Mouse (Mus musculus): Measurements from ENCODE around the gene Gm10271. TPM values are rescaled to one million over a fixed set of nuclear protein-coding genes. Genes with fewer than 3 reads are reported as not detected.
A peak's percentile ranks its signal among the peaks of the same experiment; 100 is the strongest.

Gene Gm10271
- polyA plus RNA-seq, 1 experiment from 2014 or later, result not detected

DNA sequence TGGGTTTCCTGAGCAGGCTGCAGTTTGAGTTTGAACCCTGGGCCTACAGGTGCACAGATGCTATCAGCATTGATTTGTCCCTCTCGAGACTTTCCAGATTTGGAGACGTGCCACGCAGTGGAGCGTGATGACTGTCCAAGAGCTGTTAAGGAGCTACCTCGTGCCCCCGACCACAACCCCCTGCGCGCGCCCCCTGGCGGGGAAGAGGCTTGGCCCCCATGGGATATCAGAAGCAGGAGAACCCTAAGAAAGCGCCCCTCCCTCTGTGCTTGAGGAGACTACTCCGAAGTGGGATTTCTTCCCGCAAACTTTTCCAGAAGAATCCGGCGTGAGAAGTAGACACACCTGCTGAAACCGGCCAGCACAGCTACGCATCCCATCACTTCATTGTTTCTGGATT is 9.6 kb downstream of the Gm10271 start:
- Histone ChIP-seq H3K9me3 (ENCODE audit: control insufficient read depth, low read length) (no peaks in the 10 kb centered on the region), H3K4me3 (ENCODE audit: low read length) (no peak overlapping the region), H3K27ac (ENCODE audit: low read length) (no peak overlapping the region), H3K27me3 (replicated peaks; ENCODE audit: control insufficient read depth, insufficient read depth, low read length) (no peaks in the 10 kb centered on the region), H3K36me3 (ENCODE audit: control insufficient read depth, insufficient read depth, low read length) (no peaks in the 10 kb centered on the region), H3K4me2 (ENCODE audit: low read depth, low read length) (no peak overlapping the region), H3K9ac (ENCODE audit: low read depth, low read length) (no peak overlapping the region), H3K4me1 (ENCODE audit: control insufficient read depth, insufficient read depth, low read length) (no peaks in the 10 kb centered on the region)
- 62% methylated on average over 17 of the region's 17 CpGs for WGBS
- ATAC-seq, result no peak

DNA sequence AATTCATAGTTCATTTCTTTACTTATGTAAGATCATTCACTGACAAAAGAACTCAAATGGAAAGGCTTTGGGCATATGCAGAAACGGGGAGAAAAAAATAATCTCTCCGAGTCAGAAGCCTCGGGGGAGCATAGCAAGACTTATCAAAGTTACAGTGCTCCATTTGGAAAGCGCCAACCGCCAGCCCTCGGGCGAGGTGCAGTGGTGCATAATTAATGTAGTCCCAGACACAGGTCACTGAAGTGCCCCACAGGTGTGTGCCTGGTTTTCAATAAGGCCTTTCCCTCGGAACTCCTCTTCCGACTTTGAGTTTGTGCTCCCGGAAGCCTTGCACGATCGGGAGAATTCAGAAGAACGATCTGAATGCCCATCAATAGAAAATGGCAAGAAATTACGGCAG is 10.3 kb downstream of the Gm10271 start:
- no peaks in the 10 kb centered on the region for H3K9me3 ChIP-seq (ENCODE audit: control insufficient read depth, low read length)
- H3K27me3 ChIP-seq (replicated peaks; ENCODE audit: control insufficient read depth, insufficient read depth, low read length), result no peaks in the 10 kb centered on the region
- H3K4me1 ChIP-seq (ENCODE audit: control insufficient read depth, insufficient read depth, low read length), result no peaks in the 10 kb centered on the region
- 84% methylated on average over 14 of the region's 14 CpGs for WGBS
- ATAC-seq, result no peak
- no peak overlapping the region for H3K9ac ChIP-seq (ENCODE audit: low read depth, low read length)
- H3K36me3 ChIP-seq (ENCODE audit: control insufficient read depth, insufficient read depth, low read length), result no peaks in the 10 kb centered on the region
- no peak overlapping the region for H3K4me2 ChIP-seq (ENCODE audit: low read depth, low read length)
- no peak overlapping the region for H3K4me3 ChIP-seq (ENCODE audit: low read length)
- no peak overlapping the region for H3K27ac ChIP-seq (ENCODE audit: low read length)

DNA sequence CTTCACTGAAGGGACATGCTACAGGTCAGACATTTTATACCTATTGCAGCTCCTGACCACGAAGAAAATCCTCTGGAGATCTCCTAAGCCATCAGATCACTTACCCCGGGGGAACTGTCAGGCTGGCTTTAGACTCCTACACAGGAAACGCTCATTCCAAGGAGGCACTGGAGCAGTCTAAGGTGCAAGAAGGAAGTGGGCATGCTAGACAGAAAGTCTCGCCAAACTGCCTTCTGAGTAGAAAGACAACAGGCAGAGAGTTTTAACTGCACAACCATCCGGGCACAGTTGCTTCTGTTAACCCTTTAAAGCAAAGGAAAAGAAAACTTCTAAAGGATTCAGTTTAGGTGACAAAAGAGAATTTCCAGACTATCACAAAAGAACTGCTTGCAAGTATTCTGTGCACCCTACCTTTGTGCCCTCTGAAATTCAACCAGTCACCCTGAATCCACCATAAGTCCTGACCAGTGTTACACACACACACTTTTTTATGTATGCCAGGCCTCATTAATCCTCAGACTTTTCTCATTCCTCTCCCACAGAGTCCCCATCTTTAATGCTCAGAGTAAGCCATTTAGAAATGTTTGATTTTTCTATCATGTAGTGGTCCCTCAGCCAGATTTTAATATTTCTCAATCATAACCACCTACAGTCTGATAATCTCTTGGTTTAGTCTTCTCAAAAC is 14.4 kb downstream of the Gm10271 start:
- Histone ChIP-seq H3K4me1 (ENCODE audit: control insufficient read depth, insufficient read depth, low read length) (no peaks in the 10 kb centered on the region), H3K4me3 (ENCODE audit: low read length) (no peak overlapping the region), H3K36me3 (ENCODE audit: control insufficient read depth, insufficient read depth, low read length) (no peaks in the 10 kb centered on the region), H3K4me2 (ENCODE audit: low read depth, low read length) (no peak overlapping the region), H3K9ac (ENCODE audit: low read depth, low read length) (no peak overlapping the region), H3K9me3 (ENCODE audit: control insufficient read depth, low read length) (peaks cover 4% of the 10 kb centered on the region; the same call in 1 of the 2 replicates), H3K27me3 (replicated peaks; ENCODE audit: control insufficient read depth, insufficient read depth, low read length) (no peaks in the 10 kb centered on the region), H3K27ac (ENCODE audit: low read length) (no peak overlapping the region)
- no peak for ATAC-seq
- 48% methylated on average over 5 of the region's 5 CpGs for WGBS

DNA sequence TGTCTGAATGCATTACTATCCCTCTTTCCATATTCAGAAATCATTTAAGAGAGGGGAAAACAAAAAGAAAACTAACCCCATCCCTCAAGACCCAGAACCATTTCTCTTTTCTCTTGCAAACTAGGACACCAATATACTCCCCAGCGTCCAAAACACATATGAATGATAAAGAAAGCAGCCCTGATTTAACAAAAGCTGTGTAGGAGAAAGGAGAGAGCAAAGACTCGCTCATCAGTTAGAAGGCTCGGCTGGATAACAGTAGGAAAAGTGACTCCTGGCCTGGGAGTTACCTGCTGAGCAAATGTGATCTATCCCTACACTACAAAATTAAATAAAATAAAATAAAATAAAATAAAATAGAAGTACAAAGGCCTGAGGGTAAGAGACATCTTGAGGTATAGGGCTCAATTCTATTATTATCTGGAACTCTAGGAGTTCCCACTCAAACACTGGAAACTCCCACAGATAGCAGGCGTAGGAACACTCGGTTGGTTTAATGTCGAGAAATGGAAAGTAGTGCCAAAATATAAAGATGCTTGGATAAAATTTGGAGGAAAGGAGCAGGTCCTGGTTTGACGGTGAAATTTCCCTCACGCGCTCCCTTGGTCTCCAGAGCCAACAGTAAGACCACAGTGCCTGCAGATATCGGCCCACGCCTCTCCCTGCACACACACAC is 15.8 kb downstream of the Gm10271 start:
- H3K27ac ChIP-seq (ENCODE audit: low read length), result no peak overlapping the region
- no peaks in the 10 kb centered on the region for H3K4me1 ChIP-seq (ENCODE audit: control insufficient read depth, insufficient read depth, low read length)
- H3K4me2 ChIP-seq (ENCODE audit: low read depth, low read length), result no peak overlapping the region
- H3K36me3 ChIP-seq (ENCODE audit: control insufficient read depth, insufficient read depth, low read length), result no peaks in the 10 kb centered on the region
- H3K27me3 ChIP-seq (replicated peaks; ENCODE audit: control insufficient read depth, insufficient read depth, low read length), result no peaks in the 10 kb centered on the region
- H3K9ac ChIP-seq (ENCODE audit: low read depth, low read length), result no peak overlapping the region
- ATAC-seq, result no peak
- WGBS, result 94% methylated on average over 11 of the region's 11 CpGs
- peaks cover 7% of the 10 kb centered on the region for H3K9me3 ChIP-seq (ENCODE audit: control insufficient read depth, low read length)
- H3K4me3 ChIP-seq (ENCODE audit: low read length), result no peak overlapping the region

DNA sequence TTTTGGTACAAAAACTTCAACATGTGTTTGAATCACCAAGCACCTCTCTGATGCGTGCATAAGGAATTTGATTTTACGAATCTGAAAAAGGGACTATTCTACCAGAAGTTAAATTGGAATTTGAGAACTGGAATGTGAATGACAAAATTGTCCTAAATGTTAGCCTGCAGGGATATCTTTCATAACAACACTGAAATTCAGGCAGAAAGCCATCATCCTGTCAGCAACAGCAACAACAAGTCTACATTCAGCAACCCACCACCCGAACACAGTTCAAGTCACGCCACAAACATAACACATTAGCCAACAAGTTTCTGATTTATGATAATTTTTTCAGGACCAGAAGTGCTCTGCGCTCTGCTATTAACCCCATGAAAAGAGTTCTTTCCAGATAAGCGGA is 17.2 kb downstream of the Gm10271 start:
- Histone ChIP-seq H3K36me3 (ENCODE audit: control insufficient read depth, insufficient read depth, low read length) (no peaks in the 10 kb centered on the region), H3K9ac (ENCODE audit: low read depth, low read length) (no peak overlapping the region), H3K4me2 (ENCODE audit: low read depth, low read length) (no peak overlapping the region), H3K4me1 (ENCODE audit: control insufficient read depth, insufficient read depth, low read length) (peaks cover 3% of the 10 kb centered on the region; the same call in 1 of the 2 replicates), H3K4me3 (ENCODE audit: low read length) (no peak overlapping the region), H3K27ac (ENCODE audit: low read length) (no peak overlapping the region), H3K27me3 (replicated peaks; ENCODE audit: control insufficient read depth, insufficient read depth, low read length) (no peaks in the 10 kb centered on the region), H3K9me3 (ENCODE audit: control insufficient read depth, low read length) (peaks cover 7% of the 10 kb centered on the region)
- 93% methylated on average over 6 of the region's 6 CpGs for WGBS
- ATAC-seq, result no peak

DNA sequence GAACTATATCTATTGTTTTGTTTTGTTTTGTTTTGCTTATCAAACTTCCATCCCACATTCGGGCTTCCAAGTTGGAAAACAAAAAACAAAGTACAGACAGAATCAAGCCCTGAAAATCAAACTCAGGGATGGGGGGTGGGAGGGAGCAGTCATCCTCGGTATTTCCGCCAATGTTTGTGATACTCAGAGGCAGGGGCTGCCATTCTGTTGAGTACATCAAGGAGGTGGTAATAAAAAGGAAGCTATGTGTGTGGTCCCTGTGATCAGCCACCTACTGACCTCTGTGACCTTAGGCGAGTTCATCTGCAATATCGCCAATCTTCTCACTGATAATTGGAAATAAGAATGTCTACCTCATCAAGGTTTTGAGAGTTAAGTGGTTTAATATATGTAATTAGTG is 21.5 kb downstream of the Gm10271 start:
- H3K27me3 ChIP-seq (replicated peaks; ENCODE audit: control insufficient read depth, insufficient read depth, low read length), result no peaks in the 10 kb centered on the region
- H3K36me3 ChIP-seq (ENCODE audit: control insufficient read depth, insufficient read depth, low read length), result no peaks in the 10 kb centered on the region
- H3K9ac ChIP-seq (ENCODE audit: low read depth, low read length), result peak overlapping the region; percentile 49
- H3K4me1 ChIP-seq (ENCODE audit: control insufficient read depth, insufficient read depth, low read length), result peaks cover 7% of the 10 kb centered on the region; the same call in 1 of the 2 replicates
- WGBS, result 16% methylated on average over 5 of the region's 5 CpGs
- H3K9me3 ChIP-seq (ENCODE audit: control insufficient read depth, low read length), result peaks cover 5% of the 10 kb centered on the region
- no peak overlapping the region for H3K27ac ChIP-seq (ENCODE audit: low read length)
- peak overlapping the region; percentile 69 for H3K4me3 ChIP-seq (ENCODE audit: low read length)
- peak overlapping the region; percentile 60 for H3K4me2 ChIP-seq (ENCODE audit: low read depth, low read length)
- ATAC-seq, result no peak

DNA sequence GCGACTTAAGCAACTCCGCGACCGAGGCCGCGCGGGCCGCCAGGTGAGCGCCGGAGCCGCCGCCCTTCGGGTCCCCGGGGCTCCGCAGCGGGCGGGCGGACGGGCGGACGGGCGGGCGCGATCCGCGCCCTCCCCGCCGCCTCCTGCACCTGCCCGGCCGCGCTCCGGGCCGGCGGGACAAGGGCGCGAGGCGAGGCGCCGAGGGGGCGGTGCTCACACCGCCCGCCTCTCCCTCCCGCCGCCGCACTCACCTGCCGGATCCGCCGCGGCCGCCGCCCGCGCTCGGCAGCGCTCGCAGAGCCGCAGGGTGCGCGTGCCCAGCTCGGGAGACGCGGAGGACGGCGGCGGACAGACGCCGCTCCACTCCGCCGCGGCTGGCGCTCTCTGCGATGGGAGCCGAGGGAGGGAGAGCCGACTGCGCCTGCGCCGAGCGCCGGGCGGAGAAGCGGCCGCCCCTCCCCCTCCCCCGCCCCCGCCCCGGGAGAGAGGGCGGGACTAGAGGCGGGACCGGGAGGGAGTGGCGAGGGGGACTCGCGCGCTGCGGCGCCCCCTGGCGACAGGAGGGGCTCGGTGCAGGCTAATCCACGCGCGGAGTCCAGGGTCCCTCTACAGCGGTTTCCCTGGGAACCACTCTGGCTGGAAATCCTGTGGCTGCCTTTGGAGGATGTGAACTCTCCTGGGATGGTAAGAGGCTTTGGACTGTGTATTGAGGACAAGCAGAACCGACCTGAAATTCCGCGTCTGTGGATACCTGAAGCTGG is 22.2 kb downstream of the Gm10271 start, which contains the start of gene Rab3ip:
TSS of gene Rab3ip (minus strand) at position 761 of the 761 bp plus-strand sequence.
- peak within 1 kb of the TSS; percentile 69 for H3K4me3 ChIP-seq (ENCODE audit: low read length)

DNA sequence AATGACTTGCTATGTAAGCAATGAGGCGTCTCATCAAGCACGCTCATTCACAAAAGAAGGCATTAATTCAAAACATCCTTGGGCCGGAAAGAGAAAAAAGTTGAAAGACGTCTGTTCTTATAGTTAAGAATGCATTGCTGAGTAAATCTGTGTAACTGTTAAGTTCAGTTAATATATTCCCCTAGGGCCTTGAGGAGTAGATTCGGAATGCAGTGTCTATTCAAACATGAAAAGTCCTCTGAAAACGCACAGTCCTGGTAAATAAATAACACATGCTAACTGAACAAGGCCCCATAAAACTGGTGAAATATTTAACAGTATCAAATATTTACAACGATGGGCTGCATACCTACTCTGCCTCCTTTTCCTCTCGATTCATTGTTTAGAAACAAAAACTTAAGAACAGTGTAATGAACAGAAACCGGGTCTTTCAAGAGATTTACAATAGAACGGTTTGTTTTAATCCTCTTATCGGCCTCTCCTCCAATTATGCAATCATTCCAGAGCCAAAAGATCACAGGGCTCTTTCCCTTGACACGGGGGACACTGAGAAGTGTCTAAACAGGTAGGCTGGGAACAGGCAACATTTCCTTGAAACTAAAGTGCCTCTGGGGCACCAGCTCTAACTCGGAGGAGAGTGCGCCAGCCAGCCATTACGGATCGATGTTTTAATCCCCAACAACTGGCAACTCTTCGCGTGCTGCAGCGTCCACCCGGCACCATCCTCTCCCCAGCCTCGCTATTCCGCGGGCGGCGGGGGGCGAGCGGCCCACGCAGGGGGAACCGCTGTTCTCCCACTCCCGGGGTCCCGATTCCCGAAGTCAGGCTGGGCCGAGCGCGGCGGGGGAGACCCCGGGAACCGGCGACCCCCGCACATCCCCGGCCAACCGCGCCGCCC is 23.0 kb downstream of the Gm10271 start:
- 2% methylated on average over 36 of the region's 44 CpGs for WGBS
- peaks cover 3% of the 10 kb centered on the region; the same call in 1 of the 2 replicates for H3K9me3 ChIP-seq (ENCODE audit: control insufficient read depth, low read length)
- peak overlapping the region; percentile 89 for H3K27ac ChIP-seq (ENCODE audit: low read length)
- peak; percentile 29 for ATAC-seq
- H3K4me1 ChIP-seq (ENCODE audit: control insufficient read depth, insufficient read depth, low read length), result peaks cover 7% of the 10 kb centered on the region; the same call in 1 of the 2 replicates
- peak overlapping the region; percentile 69 for H3K4me3 ChIP-seq (ENCODE audit: low read length)
- H3K27me3 ChIP-seq (replicated peaks; ENCODE audit: control insufficient read depth, insufficient read depth, low read length), result no peaks in the 10 kb centered on the region
- H3K9ac ChIP-seq (ENCODE audit: low read depth, low read length), result peak overlapping the region; percentile 81
- H3K4me2 ChIP-seq (ENCODE audit: low read depth, low read length), result peak overlapping the region; percentile 69
- H3K36me3 ChIP-seq (ENCODE audit: control insufficient read depth, insufficient read depth, low read length), result no peaks in the 10 kb centered on the region

More for the DNA sequence above, 22.2 kb downstream of the Gm10271 start, which contains the start of gene Rab3ip:
- WGBS, result 1% methylated on average over 42 of the region's 103 CpGs
- no peaks in the 10 kb centered on the region for H3K36me3 ChIP-seq (ENCODE audit: control insufficient read depth, insufficient read depth, low read length)
- peaks cover 7% of the 10 kb centered on the region; the same call in 1 of the 2 replicates for H3K4me1 ChIP-seq (ENCODE audit: control insufficient read depth, insufficient read depth, low read length)
- peak; percentile 91 for ATAC-seq
- H3K9me3 ChIP-seq (ENCODE audit: control insufficient read depth, low read length), result peaks cover 3% of the 10 kb centered on the region; the same call in 1 of the 2 replicates
- peak within 1 kb of the TSS; percentile 69 for H3K4me2 ChIP-seq (ENCODE audit: low read depth, low read length)
- peak within 1 kb of the TSS; percentile 81 for H3K9ac ChIP-seq (ENCODE audit: low read depth, low read length)
- no peaks in the 10 kb centered on the region for H3K27me3 ChIP-seq (replicated peaks; ENCODE audit: control insufficient read depth, insufficient read depth, low read length)
- H3K27ac ChIP-seq (ENCODE audit: low read length), result peak within 1 kb of the TSS; percentile 89

Measured in intestine, embryonic 16.5 days (tissue).